Mouse (Mus musculus) right cerebral cortex, postnatal 10 days (tissue): ENCODE measurements around the gene Aldh9a1.
"Not testable (repeated sequence)": the region's sequence is repeated elsewhere in the genome, so short reads cannot be mapped to it uniquely, and the experiment has no call there.

Experiments
- DNase-seq, 2 experiments: peaks; one replicate each; pipeline ENCODE4 v3.0.0; 2021; ENCODE audit warnings: low spot score in 2 of 2

The Aldh9a1 gene

GRCm38 (mm10) chr1:167349815-167350596 lies at the start of gene Aldh9a1:
Gene Aldh9a1 (plus strand): TSS chr1:167349991.
- peak; percentile 92 for DNase-seq

GRCm38 (mm10) chr1:167300122-167300521 lies 49.7 kb upstream of the Aldh9a1 start:
- no peak for DNase-seq

GRCm38 (mm10) chr1:167305501-167306137 lies 44.2 kb upstream of the Aldh9a1 start:
- no peak for DNase-seq

GRCm38 (mm10) chr1:167306451-167307240 lies 43.1 kb upstream of the Aldh9a1 start:
- peak in 1 of 2 experiments; percentile 59 for DNase-seq

- no peak for DNase-seq
Observed at GRCm38 (mm10) chr1:167307674-167308073, 42.1 kb upstream of the Aldh9a1 start.

- DNase-seq = peak; percentile 99
Observed at GRCm38 (mm10) chr1:167308261-167309054, 41.3 kb upstream of the Aldh9a1 start, which contains the start of gene Tmco1. Gene Tmco1 (plus strand): TSS chr1:167308378.

- no peak for DNase-seq
Observed at GRCm38 (mm10) chr1:167312367-167312766, 37.4 kb upstream of the Aldh9a1 start.

GRCm38 (mm10) chr1:167313220-167313619 lies 36.6 kb upstream of the Aldh9a1 start:
- DNase-seq = no peak

- DNase-seq = no peak
Observed at GRCm38 (mm10) chr1:167321691-167322090, 28.1 kb upstream of the Aldh9a1 start.

GRCm38 (mm10) chr1:167328776-167329175 lies 21.0 kb upstream of the Aldh9a1 start:
- no peak for DNase-seq

- no peak for DNase-seq
Observed at GRCm38 (mm10) chr1:167331106-167331505, 18.7 kb upstream of the Aldh9a1 start.

- no peak for DNase-seq
Observed at GRCm38 (mm10) chr1:167336398-167336797, 13.4 kb upstream of the Aldh9a1 start.

GRCm38 (mm10) chr1:167337463-167338095 lies 12.2 kb upstream of the Aldh9a1 start:
- DNase-seq = peak; percentile 93

GRCm38 (mm10) chr1:167339177-167339781 lies 10.5 kb upstream of the Aldh9a1 start:
- no peak for DNase-seq

- DNase-seq = no peak
Observed at GRCm38 (mm10) chr1:167340111-167340787, 9.5 kb upstream of the Aldh9a1 start.

GRCm38 (mm10) chr1:167340910-167341528 lies 8.8 kb upstream of the Aldh9a1 start:
- no peak for DNase-seq

- DNase-seq = no peak
Observed at GRCm38 (mm10) chr1:167342831-167343230, 7.0 kb upstream of the Aldh9a1 start.

GRCm38 (mm10) chr1:167345994-167346520 lies 3.7 kb upstream of the Aldh9a1 start:
- not testable (repeated sequence) for DNase-seq

GRCm38 (mm10) chr1:167349206-167349605 lies 585 bp upstream of the Aldh9a1 start:
- not testable (repeated sequence) for DNase-seq
